Mouse (Mus musculus): Measurements from ENCODE around the gene Romo1. TPM values are rescaled to one million over a fixed set of nuclear protein-coding genes. Genes with fewer than 3 reads are reported as not detected.

Gene Romo1
- total RNA-seq, 1 experiment from 2014 or later = 386 TPM

DNA sequence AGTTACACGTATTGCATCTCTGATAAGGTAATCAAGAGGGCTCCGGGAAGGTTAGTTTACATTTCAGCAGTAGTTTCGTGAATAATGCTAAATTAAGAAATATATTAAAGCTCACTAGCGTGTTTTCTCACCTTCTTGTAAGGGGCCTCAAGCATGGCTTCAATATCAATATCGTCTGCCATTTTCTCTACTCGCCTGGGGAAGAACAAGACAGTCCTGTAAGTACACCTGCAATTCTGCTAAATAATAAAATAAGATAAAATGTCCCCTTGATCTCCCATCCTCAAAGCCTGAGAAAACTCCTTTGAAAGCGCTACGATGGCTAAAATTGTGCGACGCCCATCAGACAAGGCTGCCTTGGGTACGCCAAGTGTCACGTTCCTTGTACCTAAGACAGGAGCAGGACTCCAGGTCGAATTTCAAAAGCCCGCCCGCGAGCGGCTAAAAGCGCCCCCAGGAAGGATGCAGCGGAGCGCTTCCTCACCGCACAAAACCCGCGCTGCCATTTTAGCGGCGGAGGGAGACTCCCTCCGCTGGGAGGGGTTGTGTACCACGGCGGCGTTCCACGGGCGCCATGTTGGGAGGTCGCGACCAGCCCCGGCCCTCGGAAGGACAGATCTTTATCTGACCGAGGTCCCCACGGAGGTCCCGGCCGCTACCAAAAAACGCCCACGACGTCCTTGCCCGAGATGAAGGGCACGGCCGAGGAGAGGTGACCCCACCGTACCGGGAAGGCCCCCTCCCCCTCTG lies 35.4 kb downstream of the Romo1 start:
- peak; percentile 92 for DNase-seq

DNA sequence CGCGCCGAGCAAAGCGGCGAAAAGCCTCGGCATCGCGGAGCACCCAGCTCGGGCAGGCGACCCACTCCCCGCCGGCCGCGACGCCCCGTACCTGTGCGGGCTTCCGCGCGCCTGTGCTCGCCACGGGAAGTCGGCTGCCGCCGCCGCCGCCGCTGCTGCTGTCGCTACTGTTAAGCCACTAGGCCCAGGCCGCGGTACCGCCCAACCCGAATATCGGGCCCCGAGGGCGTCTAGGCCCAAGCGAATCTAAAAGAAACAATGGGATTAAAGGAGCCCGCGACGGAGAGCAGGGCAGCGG lies 35.9 kb downstream of the Romo1 start:
- DNase-seq = no peak

DNA sequence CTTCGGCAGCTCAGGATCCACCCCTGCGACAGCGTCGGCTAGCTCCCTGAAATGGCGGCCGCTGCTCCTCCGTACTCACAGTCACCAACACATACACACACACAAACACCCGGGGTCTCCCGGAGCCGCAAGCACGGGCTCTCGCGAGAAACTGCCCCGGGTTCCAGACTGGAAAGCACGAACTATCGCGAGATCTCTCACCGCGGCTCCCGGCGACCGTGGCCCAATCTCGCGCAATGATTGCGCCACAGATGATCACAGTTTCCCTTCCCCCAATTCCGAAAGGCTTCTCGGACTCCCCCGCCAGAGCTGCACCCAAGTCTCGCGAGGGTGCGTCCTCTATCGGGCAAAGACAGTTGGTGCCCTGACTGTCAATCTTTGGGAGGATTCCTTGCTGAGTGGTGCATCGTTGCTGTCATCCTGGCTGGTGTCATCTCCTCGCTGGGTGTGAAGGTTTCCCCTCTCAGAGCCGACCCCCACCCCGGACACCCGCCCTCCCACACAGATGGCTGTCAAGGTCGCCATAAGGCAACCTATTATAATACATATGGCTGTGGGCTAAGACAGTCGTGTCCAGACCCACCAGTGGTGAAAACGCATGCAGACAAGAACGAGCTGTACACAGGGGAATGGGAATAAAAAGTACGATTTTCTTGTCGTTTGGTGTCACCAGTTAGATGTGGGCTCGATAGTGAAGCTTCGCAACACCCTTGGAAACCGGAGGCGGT lies 36.4 kb downstream of the Romo1 start, which contains the start of gene Rbm39:
Rbm39 (minus strand) TSS at position 145 of the 728 bp plus-strand sequence.
- DNase-seq = peak; percentile 100

GRCm38 (mm10) chr2:156180824-156181590 lies 37.2 kb downstream of the Romo1 start:
- no peak for DNase-seq

- no peak for DNase-seq
Observed at GRCm38 (mm10) chr2:156181592-156181991, 37.8 kb downstream of the Romo1 start.

DNA sequence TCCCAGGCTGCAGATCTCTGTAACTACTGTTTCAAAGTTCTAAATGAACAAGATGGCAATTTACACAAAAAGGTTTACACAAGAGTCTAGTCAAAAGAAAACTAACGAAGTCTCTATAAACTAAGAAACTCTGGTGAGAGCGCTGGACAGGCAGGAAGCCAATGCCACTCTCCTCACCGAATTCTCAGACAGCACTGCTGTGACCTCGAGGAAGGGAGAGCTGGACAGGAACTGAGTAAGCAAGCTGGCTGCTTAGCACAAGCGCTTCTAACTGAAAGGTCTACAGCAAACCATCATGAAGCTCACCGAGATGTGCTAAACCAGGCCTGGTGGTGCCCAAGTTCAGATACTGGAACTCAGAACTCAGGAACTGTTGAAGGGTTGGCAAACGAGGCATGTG lies 45.4 kb downstream of the Romo1 start:
- DNase-seq = peak; percentile 68

- peak; percentile 34 for DNase-seq
Observed at GRCm38 (mm10) chr2:156190004-156190896, 46.4 kb downstream of the Romo1 start.

GRCm38 (mm10) chr2:156191540-156191939 lies 47.7 kb downstream of the Romo1 start:
- no peak for DNase-seq

DNA sequence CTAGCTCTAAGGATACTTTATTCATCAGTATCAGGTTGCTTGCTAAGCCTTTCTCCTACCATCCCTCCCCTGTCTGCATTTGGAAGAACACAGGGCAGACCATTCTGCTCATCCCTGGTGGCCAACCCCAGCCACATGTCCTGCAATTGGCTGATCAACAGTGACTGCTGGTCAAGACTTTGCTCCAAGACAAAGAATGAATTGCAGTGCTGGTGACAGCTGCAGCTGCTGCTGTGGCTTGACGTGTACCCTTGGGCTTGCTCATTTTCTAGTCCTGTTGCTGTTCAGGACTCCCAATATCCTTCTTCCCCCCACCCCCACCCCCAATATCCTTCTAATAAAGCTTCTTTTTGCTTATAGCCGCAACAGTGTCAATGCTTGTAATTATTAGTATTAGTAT lies 48.2 kb downstream of the Romo1 start:
- no peak for DNase-seq

GRCm38 (mm10) chr2:156193066-156193862 lies 49.4 kb downstream of the Romo1 start:
- DNase-seq = no peak

DNA sequence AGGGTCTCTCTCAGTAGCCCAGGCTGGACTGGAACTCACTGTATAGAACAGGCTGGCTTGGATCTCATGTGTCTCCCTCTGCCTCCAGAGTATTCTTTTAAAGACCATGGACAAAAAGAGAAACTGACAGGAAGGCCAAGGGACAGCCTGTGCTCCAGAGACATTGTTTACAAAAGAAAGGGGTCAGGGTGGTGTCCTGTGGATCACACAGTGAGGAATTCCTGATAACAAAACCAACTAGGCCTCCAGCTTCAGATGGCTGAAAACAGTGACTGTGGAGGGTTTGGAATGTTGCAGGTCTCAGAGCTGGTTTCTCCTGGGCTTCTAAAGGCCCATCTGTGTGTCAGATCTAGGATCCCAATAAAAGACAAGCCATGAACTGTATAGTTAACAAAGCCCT lies 50.7 kb downstream of the Romo1 start:
- DNase-seq = no peak

Other genes starting within 250 kb of the Romo1 start
- gene Uqcc1, start 213.7 kb upstream of the Romo1 start, total RNA-seq (2021) = 141 and 154 TPM in 2 replicates
- gene Gm15557, start 203.3 kb upstream of the Romo1 start, total RNA-seq (2021) = not detected in 2 replicates
- 1.1 and 1.8 TPM in 2 replicates for gene Gdf5, start 198.7 kb upstream of the Romo1 start, total RNA-seq (2021)
- gene Cep250, start 187.6 kb upstream of the Romo1 start, total RNA-seq (2021) = 13.1 and 14.9 TPM in 2 replicates
- gene 6430550D23Rik, start 136.1 kb upstream of the Romo1 start, total RNA-seq (2021) = 2.9 and 4.0 TPM in 2 replicates
- 179 and 180 TPM in 2 replicates for gene Ergic3, start 136.0 kb upstream of the Romo1 start, total RNA-seq (2021)
- gene Fer1l4, start 91.1 kb upstream of the Romo1 start, total RNA-seq (2021) = not detected in 2 replicates
- gene Spag4, start 78.9 kb upstream of the Romo1 start, total RNA-seq (2021) = 4.2 and 6.0 TPM in 2 replicates
- 42.4 and 48.1 TPM in 2 replicates for gene Cpne1, start 32.1 kb upstream of the Romo1 start, total RNA-seq (2021)
- gene Rbm12, start 32.1 kb upstream of the Romo1 start, total RNA-seq (2021) = 30.4 and 32.4 TPM in 2 replicates
- gene Gm28036, start 16.9 kb upstream of the Romo1 start, total RNA-seq (2021) = 18.3 and 23.2 TPM in 2 replicates
- gene Nfs1, start 147 bp downstream of the Romo1 start, total RNA-seq (2021) = 71.2 and 77.5 TPM in 2 replicates
- gene Rbm39, start 36.2 kb downstream of the Romo1 start, total RNA-seq (2021) = 338 and 382 TPM in 2 replicates
- 40.9 and 44.4 TPM in 2 replicates for gene Phf20, start 52.4 kb downstream of the Romo1 start, total RNA-seq (2021)
- gene Cnbd2, start 168.3 kb downstream of the Romo1 start, total RNA-seq (2021) = 1.5 and 2.6 TPM in 2 replicates
- gene Scand1, start 168.7 kb downstream of the Romo1 start, total RNA-seq (2021) = 93.5 and 97.9 TPM in 2 replicates

All from adrenal gland, postnatal 14 days (tissue).